Mouse (Mus musculus): ENCODE measurements around the gene Igflr1. TPM values are rescaled to one million over a fixed set of nuclear protein-coding genes. Genes with fewer than 3 reads are reported as not detected.

Igflr1 gene
- total and polyA plus RNA-seq, 2 experiments from 2014 or later = 1.9 to 3.1 TPM

DNA sequence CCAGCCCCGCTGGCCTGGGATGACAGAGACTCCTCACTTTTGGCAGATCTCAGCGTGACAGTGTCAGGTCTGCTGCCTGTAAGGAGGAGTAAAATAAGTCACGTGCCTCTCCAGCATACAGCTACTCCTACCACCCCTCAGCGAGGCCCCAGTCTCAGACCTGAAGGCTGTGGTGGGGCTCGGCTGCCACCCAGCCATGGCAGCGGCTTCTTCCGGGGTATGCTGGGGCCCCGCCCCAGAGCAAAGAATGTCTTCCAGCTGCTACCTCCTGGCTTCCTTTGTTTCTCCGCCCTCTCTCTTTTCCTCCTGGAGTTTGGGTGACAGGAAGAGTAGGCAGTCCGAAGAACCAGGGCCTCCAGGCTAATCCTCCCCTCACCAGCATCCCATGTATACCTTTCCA lies 39.3 kb upstream of the Igflr1 start:
- H3K9ac ChIP-seq (replicated peaks; ENCODE audit: low read length, poor library complexity, severe bottlenecking) = no peak overlapping the region
- 42% methylated on average over 10 of the region's 10 CpGs for WGBS
- DNase-seq (ENCODE audit: low spot score) (no peak), ATAC-seq (ENCODE audit: low FRiP score) (no peak)
- H3K27ac ChIP-seq (ENCODE audit: low read depth, low read length) = no peak overlapping the region
- no peak overlapping the region for H3K4me2 ChIP-seq (ENCODE audit: low read depth, low read length, poor library complexity, severe bottlenecking)
- no peak overlapping the region for H3K4me3 ChIP-seq (ENCODE audit: low read depth, low read length)
- no peak for TF ChIP-seq CTCF (IDR thresholded peaks at IDR 0.05)
- no peaks in the 10 kb centered on the region for H3K9me3 ChIP-seq (ENCODE audit: low read length)
- H3K27me3 ChIP-seq (ENCODE audit: insufficient read depth, low read length) = no peaks in the 10 kb centered on the region
- no peaks in the 10 kb centered on the region for H3K4me1 ChIP-seq (ENCODE audit: insufficient read depth, low read length)
- peaks cover 82% of the 10 kb centered on the region for H3K36me3 ChIP-seq (ENCODE audit: insufficient read depth, low read length)

DNA sequence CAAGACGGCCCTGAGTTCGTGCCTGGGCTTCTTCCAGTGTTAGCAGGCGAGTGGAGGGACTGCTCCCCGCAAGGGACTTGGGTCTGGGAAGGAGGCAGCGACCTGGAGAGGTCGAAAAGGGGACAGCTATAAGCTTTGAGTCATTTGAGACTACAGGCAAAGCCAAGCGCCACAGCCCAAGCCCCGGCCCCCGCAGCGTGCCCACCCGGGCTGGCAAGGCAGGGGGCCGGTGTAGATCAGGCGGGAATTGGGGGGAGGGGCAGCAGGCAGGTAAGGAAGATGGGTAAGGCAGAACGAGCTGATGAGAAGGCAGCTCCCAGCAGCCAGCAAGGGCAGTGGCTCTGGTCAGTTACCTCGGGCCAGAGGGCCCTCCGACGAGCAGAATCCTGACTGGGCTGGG lies 38.8 kb upstream of the Igflr1 start:
- WGBS = 32% methylated on average over 17 of the region's 17 CpGs
- Histone ChIP-seq H3K4me2 (ENCODE audit: low read depth, low read length, poor library complexity, severe bottlenecking) (no peak overlapping the region), H3K4me3 (ENCODE audit: low read depth, low read length) (no peak overlapping the region), H3K9ac (replicated peaks; ENCODE audit: low read length, poor library complexity, severe bottlenecking) (no peak overlapping the region), H3K4me1 (ENCODE audit: insufficient read depth, low read length) (no peaks in the 10 kb centered on the region), H3K27ac (ENCODE audit: low read depth, low read length) (no peak overlapping the region), H3K27me3 (ENCODE audit: insufficient read depth, low read length) (no peaks in the 10 kb centered on the region), H3K36me3 (ENCODE audit: insufficient read depth, low read length) (peaks cover 83% of the 10 kb centered on the region), H3K9me3 (ENCODE audit: low read length) (no peaks in the 10 kb centered on the region)
- ATAC-seq (ENCODE audit: low FRiP score) = no peak
- DNase-seq (ENCODE audit: low spot score) = no peak
- no peak for TF ChIP-seq CTCF (IDR thresholded peaks at IDR 0.05)

DNA sequence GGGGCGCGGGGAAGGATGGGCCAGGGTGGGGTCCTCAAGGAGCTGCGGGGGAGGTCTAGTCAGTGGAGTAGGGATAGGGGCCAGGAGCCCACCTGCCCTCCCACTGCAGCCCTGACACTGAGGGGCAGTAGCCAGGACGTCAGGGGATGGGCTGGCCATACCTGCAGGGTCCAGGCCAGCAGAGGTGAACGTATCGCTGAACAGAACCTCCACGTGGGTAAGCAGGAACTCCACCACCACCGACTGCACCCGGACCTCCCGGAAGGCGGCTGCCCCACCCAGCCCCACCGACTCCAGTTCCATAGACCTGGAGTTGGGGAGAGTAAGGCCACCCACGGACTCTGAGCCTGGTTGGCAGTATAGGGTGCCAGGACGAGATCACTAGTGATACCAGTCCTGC lies 38.2 kb upstream of the Igflr1 start:
- Histone ChIP-seq H3K27ac (ENCODE audit: low read depth, low read length) (no peak overlapping the region), H3K4me1 (ENCODE audit: insufficient read depth, low read length) (0 out of 2 replicates have a peak, but pooled peaks cover 1% of the 10 kb centered on the region)
- WGBS = 81% methylated on average over 14 of the region's 14 CpGs

DNA sequence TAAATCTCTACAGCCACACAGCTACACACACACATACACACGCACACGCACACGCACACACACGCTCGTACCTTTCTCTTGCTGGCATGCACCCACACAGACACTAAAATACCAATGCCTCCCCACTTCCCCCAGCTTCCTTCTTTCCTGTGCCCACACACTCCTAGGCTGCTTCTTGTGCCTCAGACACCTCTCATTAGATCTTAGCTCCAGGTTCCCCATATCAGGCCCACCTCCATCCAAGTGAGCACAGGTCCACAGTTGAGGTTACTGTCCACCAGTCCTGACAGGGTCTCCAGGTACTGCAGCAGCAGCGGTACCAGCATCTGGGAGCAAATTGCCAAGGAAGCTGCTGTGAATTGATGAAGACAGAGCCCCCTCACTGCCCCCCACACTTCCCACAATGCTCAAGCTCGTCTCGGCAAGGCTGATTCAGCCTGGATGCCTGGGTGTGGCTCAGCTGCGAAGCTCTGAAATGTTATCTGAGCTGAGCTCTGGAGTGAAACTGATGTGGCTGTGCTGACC lies 33.9 kb upstream of the Igflr1 start:
- H3K9ac ChIP-seq (replicated peaks; ENCODE audit: low read length, poor library complexity, severe bottlenecking) = 0 out of 2 replicates have a peak overlapping the region, but pooled peaks have one; percentile 36
- no peaks in the 10 kb centered on the region for H3K9me3 ChIP-seq (ENCODE audit: low read length)
- H3K36me3 ChIP-seq (ENCODE audit: insufficient read depth, low read length) = peaks cover 56% of the 10 kb centered on the region
- no peak overlapping the region for H3K4me3 ChIP-seq (ENCODE audit: low read depth, low read length)
- H3K4me2 ChIP-seq (ENCODE audit: low read depth, low read length, poor library complexity, severe bottlenecking) = no peak overlapping the region
- no peak for TF ChIP-seq CTCF (IDR thresholded peaks at IDR 0.05)
- no peak overlapping the region for H3K27ac ChIP-seq (ENCODE audit: low read depth, low read length)
- no peaks in the 10 kb centered on the region for H3K27me3 ChIP-seq (ENCODE audit: insufficient read depth, low read length)
- peaks cover 14% of the 10 kb centered on the region for H3K4me1 ChIP-seq (ENCODE audit: insufficient read depth, low read length)
- WGBS = 86% methylated on average over 9 of the region's 9 CpGs
- no peak for DNase-seq (ENCODE audit: low spot score)
- no peak for ATAC-seq (ENCODE audit: low FRiP score)

More for the DNA sequence above, 38.2 kb upstream of the Igflr1 start:
- TF ChIP-seq CTCF (IDR thresholded peaks at IDR 0.05) = no peak
- Histone ChIP-seq H3K4me3 (ENCODE audit: low read depth, low read length) (no peak overlapping the region), H3K36me3 (ENCODE audit: insufficient read depth, low read length) (peaks cover 89% of the 10 kb centered on the region), H3K9ac (replicated peaks; ENCODE audit: low read length, poor library complexity, severe bottlenecking) (no peak overlapping the region), H3K27me3 (ENCODE audit: insufficient read depth, low read length) (no peaks in the 10 kb centered on the region), H3K9me3 (ENCODE audit: low read length) (no peaks in the 10 kb centered on the region), H3K4me2 (ENCODE audit: low read depth, low read length, poor library complexity, severe bottlenecking) (no peak overlapping the region)
- ATAC-seq (ENCODE audit: low FRiP score) (no peak), DNase-seq (ENCODE audit: low spot score) (no peak)

DNA sequence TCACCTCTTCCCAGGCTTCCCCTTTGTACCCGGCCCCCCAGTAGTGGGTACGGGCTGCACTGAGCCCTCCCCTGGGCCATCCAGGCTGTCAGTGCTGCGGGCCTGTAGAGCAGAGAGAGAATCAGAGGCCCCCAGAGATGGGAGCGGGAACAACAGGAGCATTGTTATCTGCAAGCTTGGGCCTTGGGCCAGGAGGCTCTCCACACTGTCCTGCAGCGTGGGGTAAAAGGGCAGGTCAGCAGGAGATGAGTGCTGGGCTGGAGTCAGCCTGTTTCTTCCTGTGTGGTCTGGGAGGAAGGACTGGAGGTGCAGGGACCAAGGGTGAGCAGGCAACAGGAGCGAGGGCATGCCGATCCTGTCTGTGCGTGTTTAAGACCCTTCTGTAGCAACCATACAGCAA lies 32.3 kb upstream of the Igflr1 start:
- Histone ChIP-seq H3K4me1 (ENCODE audit: insufficient read depth, low read length) (peaks cover 14% of the 10 kb centered on the region), H3K9ac (replicated peaks; ENCODE audit: low read length, poor library complexity, severe bottlenecking) (peak overlapping the region; percentile 44; the same call in 1 of the 2 replicates), H3K4me2 (ENCODE audit: low read depth, low read length, poor library complexity, severe bottlenecking) (peak overlapping the region; percentile 68), H3K9me3 (ENCODE audit: low read length) (no peaks in the 10 kb centered on the region), H3K36me3 (ENCODE audit: insufficient read depth, low read length) (peaks cover 41% of the 10 kb centered on the region), H3K4me3 (ENCODE audit: low read depth, low read length) (peak overlapping the region; percentile 81; the same call in 1 of the 2 replicates), H3K27ac (ENCODE audit: low read depth, low read length) (no peak overlapping the region), H3K27me3 (ENCODE audit: insufficient read depth, low read length) (no peaks in the 10 kb centered on the region)
- no peak for ATAC-seq (ENCODE audit: low FRiP score)
- DNase-seq (ENCODE audit: low spot score) = peak; percentile 74
- WGBS = 5% methylated on average over 8 of the region's 8 CpGs
- no peak for TF ChIP-seq CTCF (IDR thresholded peaks at IDR 0.05)

DNA sequence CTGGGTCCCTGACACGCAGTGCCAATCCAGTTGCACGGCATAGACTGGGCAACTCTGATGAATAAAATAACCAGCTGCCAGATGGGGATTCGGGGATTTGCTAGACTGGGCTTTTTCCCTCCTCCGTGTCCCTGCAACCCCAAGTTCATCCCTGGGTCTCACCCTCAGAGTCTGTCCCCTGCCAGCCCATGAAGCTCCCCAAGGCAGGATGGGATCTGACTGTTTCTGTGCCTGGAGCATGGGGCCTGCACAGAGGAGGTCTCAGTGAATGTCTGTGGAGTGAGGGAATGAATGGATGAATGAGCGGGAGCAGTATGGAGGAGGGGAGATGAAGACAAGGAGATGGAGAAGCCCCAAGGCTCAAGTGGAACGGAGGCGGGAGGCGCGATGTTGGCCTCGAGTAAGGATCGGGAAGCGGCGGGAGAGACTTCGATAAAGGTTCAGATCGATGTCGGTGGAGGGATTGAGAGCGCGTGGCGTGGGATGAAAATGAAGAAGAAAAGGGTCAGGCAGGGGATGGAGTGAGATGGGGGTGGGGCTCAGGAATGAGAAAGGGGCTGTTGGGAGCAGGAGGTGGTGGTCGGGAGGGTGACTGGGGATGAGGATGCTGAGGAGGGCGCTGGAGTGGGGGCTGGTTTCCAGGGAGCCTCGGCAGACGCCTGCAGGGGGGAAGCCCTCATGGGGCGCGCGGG lies 31.1 kb upstream of the Igflr1 start:
- peaks cover 14% of the 10 kb centered on the region for H3K4me1 ChIP-seq (ENCODE audit: insufficient read depth, low read length)
- under 1% methylated on average over 24 of the region's 26 CpGs for WGBS
- peak overlapping the region; percentile 81 for H3K4me3 ChIP-seq (ENCODE audit: low read depth, low read length)
- DNase-seq (ENCODE audit: low spot score) (peak; percentile 51), ATAC-seq (ENCODE audit: low FRiP score) (peak; percentile 38)
- no peaks in the 10 kb centered on the region for H3K27me3 ChIP-seq (ENCODE audit: insufficient read depth, low read length)
- H3K9ac ChIP-seq (replicated peaks; ENCODE audit: low read length, poor library complexity, severe bottlenecking) = peak overlapping the region; percentile 95
- H3K36me3 ChIP-seq (ENCODE audit: insufficient read depth, low read length) = peaks cover 29% of the 10 kb centered on the region
- peak overlapping the region; percentile 68 for H3K4me2 ChIP-seq (ENCODE audit: low read depth, low read length, poor library complexity, severe bottlenecking)
- H3K9me3 ChIP-seq (ENCODE audit: low read length) = no peaks in the 10 kb centered on the region
- TF ChIP-seq CTCF (IDR thresholded peaks at IDR 0.05) = no peak
- peak overlapping the region; percentile 89 for H3K27ac ChIP-seq (ENCODE audit: low read depth, low read length)
